Mouse (Mus musculus): ENCODE results near the gene Gaa.
A peak's percentile ranks its signal among the peaks of the same experiment; 100 is the strongest.
"Not testable (repeated sequence)": the region's sequence is repeated elsewhere in the genome, so short reads cannot be mapped to it uniquely, and the experiment has no call there.

Gaa gene

DNA sequence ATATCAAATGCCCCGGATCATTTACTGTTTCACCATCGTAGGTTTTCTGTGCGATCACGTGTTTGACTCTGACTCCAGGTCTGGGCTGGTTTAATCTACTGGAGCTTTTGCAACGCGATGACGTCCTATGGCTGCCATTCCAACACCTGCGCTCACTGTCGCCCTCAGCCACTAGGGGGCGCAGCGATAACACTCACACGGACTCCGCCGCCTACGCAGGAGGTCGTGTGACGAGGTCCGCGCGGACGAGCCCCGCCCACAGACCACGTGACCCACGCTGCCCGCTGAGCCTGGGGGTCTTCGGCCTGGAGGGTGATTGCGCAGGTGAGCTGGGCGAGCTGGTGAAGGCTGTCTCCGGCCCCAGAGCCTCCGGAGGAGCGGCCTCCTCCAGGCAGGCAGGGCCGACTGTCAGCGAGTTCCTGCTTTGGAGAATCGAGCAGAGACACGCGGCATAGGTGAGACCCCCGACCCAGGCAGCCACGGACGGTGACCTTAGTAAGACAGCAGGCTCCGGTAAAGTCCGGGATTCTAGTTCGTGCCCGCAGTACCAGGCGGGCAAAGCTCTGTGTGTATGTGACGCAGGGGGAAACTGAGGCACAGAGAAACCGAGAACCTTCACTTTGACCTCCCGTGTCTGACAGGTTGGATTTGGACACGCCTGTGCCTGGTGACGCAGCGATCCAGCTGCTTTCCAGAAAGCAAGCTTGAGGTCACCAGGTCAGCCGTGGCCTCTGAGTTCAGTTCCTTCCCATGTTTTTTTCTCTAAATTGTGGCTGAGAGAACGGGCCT, at the start of gene Gaa:
TSS of gene Gaa (plus strand) at position 120 of the 789 bp plus-strand sequence.
- DNase-seq, result peak; percentile 86 to 97

DNA sequence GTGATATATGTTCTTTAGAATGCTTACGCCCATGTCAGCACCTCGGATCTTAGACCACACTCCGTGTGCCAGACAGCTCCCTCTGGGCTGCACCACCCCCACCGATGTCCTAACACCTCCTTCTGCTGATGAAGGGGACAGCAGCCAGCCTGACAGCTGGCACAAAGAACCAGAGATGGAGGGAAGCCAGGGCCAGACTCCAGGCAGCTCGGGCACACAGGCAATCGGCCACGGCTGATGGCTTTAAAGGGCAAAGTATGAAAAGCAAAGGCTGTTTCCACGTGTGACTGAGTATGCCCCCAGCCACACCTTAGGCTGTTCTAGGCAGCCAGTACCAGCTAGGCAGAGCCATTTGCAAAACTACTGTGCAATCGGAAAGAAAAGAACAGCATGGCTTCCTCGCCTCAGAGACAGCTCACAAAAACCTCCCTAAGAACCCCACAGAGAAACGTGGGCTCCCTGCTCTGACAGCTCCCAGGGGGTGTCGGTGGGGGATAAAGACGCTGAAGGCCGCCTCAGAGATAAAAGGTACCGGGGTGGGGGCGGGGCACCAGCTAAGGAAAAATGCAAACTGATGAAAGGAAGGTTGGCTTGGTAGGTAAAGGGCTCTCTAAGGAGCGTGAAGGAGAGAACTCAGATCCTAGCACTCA, 47.7 kb upstream of the Gaa start:
- no peak for DNase-seq

DNA sequence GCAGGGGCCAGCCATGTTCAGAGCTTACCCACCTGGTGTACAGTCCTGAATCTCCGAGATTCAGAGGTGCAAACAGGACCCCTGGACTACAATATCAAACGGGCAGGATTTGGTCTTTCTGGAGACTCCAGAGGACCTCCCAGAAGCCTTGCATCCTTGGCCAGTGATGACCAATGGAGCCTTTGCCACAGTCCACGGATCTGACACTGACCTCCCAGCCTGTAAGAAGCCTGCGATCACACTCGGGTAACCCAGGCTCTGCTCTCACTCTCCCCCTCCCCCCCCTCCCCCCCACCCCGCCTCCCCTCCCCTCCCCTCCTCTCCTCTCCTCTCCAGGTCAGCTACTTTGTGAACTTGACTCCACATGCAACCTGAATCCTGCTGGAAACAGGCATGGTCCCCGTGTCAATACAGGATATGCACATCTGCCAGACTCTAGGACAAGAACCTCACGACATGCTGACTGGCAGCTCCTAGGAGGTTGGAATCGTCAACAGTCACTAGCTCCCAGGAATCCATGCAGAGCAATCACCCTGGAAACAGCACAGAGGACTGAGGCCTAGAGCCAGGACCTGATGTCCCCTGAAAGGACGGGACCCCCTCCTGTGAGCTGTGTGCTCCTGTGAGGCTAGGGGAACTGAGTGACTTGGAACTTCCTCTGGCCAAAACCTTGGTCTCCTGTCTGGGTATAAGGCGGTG, 45.7 kb upstream of the Gaa start:
- no peak for DNase-seq

DNA sequence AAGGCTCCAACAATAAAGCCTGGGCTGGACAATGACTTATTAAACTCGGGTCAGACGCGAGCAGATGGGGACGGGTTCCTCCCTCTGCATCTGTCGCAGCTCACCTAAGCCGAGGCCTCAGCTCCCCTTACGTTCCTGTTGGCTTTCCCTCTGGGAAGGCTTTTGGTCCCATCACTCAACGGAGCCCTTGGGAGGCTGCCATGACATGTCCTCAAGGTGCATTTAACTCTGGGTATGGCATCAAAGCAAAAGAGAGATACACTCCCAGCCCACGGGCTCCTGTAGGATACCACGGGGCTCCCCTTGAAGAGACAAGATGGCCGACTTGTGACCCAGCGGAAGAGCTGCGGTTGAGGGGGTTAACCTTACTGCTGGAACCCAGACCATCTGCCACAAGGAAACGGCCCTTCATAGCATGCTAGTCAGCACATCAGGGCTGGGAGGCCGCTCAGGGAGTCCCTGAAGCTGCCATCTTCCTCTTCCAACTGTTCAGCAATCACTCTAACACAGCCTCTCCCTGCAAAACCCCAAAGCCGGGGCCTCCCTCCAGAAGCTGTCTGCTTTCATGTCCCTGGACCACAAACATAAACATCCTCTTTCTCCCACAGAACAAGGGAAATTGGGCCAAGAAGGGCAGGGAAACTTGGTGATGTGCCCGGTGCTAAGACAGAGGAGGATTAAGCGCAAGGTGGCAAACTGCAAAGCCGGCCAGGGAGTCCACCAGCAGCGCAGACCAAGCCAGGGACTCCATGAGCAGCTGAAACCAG, 44.4 kb upstream of the Gaa start:
- no peak for DNase-seq

DNA sequence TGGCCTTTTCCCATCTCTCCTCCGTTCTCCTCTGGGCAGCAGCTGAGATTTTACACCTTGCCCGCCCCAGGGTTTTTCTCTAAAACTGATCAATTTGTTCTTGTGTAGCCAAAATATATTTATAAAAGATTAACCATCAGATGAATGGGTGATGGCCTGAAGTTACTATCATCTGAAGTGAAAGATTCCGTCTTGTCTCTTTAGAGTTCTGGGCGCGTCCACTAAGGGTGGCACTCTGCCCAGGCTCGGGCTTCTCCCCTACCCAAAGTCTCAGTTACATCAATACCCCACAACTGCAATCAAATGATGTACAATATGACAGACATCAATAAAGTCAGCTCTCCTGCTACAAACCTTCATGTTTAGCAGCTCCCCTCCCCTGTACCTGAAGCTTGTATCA, 42.8 kb upstream of the Gaa start:
- no peak for DNase-seq

DNA sequence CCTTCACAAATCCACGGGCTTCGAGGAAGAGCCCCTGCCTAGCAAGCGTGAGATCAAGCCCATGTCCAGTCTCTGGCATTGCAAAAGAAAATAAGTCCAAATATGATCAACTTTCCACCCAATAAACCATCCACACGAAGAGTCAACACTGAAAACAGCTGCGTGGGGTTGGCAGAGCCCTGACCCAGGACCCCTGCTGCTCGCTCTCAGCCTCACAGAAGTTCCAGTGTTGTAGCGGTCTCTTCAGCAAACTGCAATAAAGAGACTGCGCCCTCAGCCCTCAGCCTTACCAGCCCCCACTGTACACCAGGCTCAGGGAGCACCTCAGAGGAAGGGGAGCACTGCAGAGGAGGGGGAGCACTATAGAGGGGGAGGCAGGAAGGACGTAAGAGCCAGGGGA, 42.1 kb upstream of the Gaa start:
- DNase-seq, result no peak

DNA sequence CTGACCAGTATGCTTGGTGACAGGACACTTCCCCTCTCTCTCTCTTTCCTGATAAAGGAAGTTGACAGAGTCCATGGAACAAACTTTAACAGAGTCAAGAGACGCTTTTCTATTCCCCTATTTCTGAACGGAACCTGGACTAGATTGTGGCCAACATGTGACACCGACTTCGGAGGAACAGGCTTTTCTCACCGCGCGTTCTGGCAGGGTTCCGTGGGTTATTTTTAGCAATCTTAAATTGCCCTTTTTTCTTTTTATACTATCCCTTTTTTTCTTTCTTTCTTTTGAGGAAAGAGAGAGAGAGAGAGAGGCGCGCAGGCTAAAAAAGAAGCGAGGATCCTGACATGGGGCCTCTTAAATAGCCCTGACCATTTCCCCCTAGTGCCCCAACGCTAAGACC, 40.1 kb upstream of the Gaa start:
- no peak for DNase-seq

DNA sequence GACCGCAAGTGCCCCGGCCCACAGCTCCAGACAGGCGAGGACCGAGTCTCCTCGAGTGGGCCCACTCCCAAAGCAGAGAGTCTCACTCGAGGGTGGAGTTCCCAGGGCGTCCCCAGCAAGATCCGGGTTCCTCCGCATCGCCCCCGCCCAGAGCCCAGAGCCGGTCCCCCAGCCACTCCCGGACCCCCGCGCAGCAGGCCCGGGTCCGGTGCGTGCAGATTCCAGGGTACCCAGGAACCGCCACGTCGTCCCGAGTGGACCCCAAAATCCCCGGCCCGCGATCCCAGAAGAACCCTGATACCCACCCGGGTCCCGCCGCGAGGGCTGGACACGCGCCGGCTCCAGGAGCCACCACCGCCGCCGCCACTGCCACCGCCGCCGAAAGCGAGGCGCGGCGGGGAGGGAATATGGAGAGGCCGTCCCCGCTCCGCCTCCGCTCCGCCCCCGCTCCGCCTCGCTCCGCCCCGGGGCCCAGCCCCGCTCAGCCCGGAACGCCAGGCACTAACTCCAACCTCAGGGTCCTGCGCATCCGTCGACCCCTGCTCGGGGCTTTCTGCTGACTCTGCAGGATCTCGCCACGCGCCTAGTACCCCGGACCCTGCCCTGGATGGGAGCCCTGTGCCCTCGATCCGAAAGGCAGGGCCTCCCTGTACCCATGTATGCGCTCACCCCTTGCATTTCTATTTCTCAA, 39.5 kb upstream of the Gaa start, which contains the start of the genes Tbc1d16 and Ccdc40:
TSS of gene Tbc1d16 (minus strand) at position 409 of the 691 bp plus-strand sequence.
TSS of gene Ccdc40 (plus strand) at position 482 of the 691 bp plus-strand sequence.
- DNase-seq, result peak; percentile 34 to 67

DNA sequence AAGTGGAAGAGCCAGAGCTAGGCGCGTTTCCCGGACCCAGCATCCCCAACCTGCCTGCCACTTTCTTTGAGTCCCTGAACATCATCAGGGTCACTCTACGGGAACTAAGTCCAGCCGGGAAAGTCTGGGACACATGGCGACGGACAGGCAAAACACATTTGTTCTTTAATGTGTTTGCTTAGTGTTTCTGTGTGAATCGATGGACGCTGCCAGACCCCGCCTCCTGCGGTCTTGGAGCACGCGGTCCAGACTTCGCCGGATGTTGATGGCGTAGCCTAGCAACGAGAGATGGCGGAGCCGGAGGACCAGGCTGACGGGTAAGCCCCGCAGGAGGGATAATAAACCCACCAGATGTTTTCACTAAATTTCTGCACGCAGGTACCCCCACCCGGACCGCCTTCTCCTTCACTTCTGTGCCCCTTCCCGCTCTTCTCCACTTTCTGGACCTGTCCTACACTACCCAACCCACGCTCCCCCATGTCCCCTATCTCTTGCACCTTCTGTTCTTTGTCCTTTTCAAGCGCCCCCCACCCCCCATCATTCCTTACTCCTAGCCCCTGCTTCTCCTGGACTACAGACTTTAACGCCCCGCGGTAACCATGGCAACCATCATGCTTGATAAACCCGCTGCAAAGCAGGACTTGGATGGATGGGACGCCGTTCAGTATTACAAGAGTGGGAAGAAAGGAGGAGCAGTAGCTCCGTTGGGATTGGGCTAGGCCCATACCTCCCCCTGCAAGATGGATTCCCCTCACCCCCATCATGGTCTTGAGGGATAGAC, 38.7 kb upstream of the Gaa start:
- peak; percentile 45 to 59 for DNase-seq

DNA sequence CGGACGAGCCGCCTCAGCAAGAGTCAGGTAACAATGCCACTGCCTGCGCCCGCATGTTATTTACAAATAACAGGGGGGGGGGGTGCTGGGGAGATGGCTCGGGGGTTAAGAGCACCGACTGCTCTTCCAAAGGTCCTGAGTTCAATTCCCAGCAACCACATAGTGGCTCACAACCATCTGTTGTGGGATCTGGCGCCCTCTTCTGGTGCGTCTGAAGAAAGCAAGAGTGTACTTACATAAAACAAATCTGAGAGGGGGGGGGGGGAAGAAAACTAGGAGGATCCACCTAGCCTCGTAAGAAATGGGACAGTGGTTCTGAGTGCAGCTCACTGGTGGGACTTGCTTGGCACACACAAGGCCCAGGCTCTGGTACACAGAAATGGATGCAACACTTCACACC, 32.9 kb upstream of the Gaa start:
- no peak for DNase-seq

DNA sequence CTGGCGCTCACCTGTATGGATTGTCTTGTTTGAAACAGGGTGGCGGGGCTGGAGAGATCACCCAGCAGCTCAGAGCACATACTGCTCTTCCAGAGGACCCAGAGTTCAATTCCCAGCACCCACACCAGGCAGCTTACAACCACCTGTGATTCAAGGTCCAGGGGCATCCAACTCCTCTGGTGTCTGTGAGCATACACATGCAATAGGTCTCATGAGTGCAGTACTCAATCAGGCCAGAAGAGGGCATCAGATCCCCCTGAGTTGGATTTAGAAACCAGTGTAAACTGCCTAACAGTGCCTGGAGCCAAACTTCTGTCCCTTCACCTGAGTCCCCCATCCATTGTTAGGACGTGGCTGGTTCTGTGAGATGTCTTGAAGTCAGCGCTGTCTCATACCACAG, 32.1 kb upstream of the Gaa start:
- peak in 1 of 2 experiments; percentile 69 for DNase-seq

DNA sequence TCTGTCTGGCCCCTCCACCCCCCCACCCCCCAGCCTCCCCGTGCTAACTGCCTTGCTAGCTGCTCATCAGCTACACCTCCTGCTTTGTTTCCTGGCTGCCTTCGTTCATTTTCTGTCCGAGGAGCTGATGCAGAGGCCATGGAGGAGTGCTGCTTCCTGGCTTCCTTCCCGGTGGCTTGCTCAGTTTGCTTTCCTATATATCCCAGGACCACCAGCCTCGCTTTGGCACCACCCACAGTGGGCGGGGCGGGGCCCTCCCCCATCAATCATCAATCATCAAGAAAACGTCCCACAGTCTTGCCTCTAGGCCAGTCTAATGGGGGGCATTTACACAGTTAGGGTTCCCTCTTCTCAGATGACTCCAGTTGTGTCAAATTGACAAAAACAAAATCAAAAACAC, 31.3 kb upstream of the Gaa start:
- no peak for DNase-seq

DNA sequence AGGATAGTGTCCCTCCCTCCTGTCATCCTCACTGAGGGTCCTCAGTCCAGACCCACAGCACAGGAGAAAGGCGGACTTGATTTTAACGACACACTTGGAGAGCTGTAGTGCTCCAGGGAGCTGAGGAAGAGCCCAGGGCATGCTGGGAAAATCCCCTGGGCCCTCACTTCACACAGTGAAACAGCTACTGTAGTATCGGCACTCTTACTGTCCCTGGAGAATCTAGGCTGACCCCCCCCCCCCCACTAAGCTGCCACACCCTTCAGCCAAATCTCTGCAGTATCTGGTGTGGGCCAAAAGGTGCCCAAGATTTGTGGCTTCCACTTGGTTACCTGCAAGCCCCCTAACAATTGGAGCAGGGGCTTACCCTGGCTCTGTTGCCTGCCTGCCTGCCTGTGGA, 30.7 kb upstream of the Gaa start:
- no peak for DNase-seq

DNA sequence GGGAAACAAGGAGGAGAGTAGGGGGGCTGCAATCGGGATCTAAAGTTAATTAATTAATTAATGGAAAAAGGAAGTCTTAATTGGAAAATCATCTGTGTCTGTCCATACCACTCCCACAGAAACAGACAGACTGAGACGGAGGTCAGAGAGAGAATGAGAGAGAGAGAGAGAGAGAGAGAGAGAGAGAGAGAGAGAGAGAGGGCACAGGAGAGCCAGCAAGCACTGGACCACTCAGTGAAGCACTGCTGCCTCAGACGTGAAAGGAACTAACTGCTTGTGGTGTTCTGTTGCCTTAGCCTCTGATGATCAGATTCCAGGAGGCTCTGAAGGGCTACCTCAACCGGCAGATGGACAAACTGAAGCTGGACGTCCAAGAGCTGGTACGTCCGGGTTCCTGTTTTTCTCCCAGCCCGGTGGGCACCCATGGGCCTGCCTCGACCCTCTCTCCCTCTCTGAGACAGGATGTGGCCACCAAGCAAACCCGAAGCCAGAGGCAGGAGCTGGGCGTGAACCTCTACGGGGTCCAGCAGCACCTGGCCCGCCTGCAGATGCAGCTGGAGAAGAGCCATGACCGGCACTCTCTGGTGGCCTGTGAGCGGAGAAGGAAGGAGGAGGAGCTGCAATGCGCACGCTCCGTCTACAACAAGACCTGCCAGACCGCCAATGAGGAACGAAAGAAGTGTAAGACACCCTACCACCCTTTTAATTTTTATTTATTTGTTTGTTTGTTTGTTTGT, 30.0 kb upstream of the Gaa start:
- DNase-seq, result peak; percentile 32 to 55

DNA sequence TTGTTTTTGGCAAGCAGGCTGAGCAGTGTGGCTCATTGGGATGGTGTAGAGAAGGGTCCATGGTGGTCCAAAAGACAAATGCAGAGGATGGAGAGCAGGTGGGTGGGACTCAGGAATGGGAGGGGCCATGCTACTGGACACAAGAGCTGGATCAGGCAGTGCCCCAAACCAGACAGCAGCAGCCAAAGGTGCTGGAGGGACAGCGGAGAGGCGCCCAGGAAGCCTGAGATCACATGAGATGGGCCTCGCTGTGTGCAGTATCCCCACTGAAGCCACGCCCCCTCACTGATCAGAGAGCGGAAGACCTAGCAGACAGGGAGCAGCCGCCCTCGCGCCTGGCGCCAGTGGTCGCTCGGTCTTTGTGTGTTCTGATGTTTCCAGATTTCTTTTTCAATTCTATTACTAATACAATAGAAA, 29.4 kb upstream of the Gaa start:
- DNase-seq, result peak; percentile 67 to 79

DNA sequence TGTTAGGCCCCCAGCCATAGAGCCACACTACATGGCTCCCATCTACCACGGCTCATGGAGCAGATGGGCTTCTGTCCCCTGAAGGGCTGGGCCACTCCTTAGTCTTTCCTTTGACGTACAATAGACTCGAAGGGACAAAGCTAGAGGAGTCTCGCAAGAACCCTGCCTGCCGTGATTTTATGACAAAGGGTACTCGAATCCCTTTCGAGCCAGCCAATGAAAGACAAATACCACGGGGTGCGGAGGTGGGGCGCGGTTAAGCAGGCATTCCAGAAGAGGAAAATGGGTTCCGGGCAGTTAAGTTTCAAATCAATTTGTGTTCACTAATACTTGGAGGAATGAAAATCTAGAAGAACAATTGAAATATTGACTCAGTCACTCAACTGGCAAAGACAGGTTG, 28.2 kb upstream of the Gaa start:
- no peak for DNase-seq

DNA sequence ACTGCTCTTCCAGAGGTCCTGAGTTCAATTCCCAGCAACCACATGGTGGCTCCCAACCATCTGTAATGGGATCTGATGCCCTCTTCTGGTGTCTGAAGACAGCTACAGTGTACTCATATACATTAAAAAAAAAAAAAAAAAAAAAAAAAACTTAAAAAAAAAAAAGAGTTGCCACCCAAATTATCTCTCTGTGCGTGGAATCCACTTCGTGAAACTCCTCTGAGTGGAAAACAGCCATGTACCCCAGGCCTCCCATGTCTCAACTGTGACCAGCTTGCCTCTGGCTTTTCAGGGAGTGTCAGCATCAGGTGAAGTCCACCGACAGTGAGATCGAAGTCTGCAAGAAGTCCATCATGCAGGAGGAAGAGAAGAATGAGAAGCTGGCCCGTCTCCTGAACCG, 22.1 kb upstream of the Gaa start:
- not testable (repeated sequence) for DNase-seq

DNA sequence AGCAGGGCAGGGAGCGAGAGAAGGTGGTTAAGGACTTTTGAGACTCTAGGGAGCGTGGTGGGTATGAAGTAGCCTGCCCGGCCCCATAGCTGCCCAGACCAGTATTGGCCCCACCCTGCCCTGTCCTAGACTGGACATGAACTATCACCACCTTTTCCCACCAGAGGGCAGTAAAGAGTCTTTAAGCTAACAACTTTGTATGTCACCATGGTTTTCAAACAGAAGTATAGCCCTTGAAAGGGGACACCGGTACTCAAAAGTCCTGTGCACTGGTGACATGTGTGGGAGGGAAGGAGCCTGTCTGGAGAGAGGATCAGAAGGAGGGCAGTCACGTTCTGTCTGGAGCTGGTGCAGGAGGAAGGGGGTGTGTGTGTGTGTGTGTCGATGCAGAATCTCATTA, 18.7 kb upstream of the Gaa start:
- DNase-seq, result peak in 1 of 2 experiments; percentile 39

DNA sequence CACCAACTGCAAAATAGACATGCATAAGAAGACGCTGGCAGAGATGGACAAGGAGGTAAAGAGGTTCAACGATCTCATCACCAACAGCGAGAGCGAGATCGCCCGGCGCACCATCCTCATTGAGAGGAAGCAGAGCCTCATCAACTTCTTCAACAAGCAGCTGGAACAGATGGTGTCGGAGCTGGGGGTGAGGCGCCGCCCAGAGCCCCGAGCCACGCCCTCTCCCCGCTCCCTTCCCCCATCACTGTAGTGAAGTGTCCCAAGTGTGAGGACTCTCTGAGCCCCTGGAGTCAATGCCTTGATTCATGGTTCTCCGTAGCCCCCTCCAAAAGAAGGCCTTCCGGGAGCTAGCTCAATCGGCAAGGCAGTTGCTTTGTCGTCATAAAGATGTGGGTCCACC, 16.7 kb upstream of the Gaa start:
- DNase-seq, result no peak

DNA sequence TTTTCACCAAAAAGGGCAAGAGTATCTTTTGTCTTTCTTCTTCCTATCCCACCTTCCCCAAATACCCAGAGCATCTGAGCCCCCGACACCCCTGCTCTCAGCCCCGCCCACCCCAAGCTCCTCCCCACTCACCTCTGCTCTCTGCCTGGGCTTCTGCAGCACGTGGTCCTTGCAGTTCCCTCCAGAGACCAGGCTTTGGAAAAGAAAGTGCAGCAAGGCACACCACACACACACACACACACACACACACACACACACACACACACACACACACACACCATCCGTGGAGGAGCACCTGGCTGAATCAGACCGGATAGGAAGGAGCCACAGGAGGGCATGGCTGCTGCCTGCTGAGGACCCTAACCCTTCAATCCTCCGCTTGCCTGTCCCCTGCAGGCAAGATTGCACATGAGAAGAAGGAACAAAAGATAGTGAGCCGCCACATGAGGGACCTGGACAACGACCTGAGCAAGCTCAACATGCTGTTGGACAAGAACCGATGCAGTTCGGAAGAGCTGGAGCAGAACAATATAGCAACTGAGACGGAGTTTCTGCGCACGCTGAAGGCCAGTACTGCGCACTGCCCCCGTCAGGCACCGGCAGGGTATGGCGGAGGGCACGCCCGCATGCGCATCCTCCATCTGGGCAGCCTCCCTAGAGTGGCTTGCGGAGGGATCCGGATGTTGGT, 14.7 kb upstream of the Gaa start:
- peak in 1 of 2 experiments; percentile 34 for DNase-seq

Measured in spleen, adult 18-20 months (tissue).